Mouse (Mus musculus) lung, adult 18-20 months (tissue): Measurements from ENCODE around the gene Med15.

ENCODE experiments used
- DNase-seq, 2 experiments: peaks; one replicate each; pipeline ENCODE4 v3.0.0; 2022; ENCODE audit warnings: mixed read lengths in 2 of 2

Med15 gene

GRCm38 (mm10) chr16:17732021-17732420 is 670 bp downstream of the Med15 start:
- DNase-seq, result no peak

- DNase-seq, result no peak
Observed at GRCm38 (mm10) chr16:17729974-17730373, 2.7 kb downstream of the Med15 start.

- peak; percentile 65 to 72 for DNase-seq
Observed at GRCm38 (mm10) chr16:17727179-17727861, 5.4 kb downstream of the Med15 start.

- DNase-seq, result no peak
Observed at GRCm38 (mm10) chr16:17724448-17724847, 8.2 kb downstream of the Med15 start.

GRCm38 (mm10) chr16:17723325-17723626 is 9.4 kb downstream of the Med15 start:
- no peak for DNase-seq

- peak; percentile 89 to 92 for DNase-seq
Observed at GRCm38 (mm10) chr16:17722461-17723324, 10.0 kb downstream of the Med15 start.

- no peak for DNase-seq
Observed at GRCm38 (mm10) chr16:17721822-17722460, 10.8 kb downstream of the Med15 start.

- DNase-seq, result no peak
Observed at GRCm38 (mm10) chr16:17721114-17721808, 11.4 kb downstream of the Med15 start.

- no peak for DNase-seq
Observed at GRCm38 (mm10) chr16:17717791-17718190, 14.9 kb downstream of the Med15 start.

- no peak for DNase-seq
Observed at GRCm38 (mm10) chr16:17707541-17707940, 25.1 kb downstream of the Med15 start.

GRCm38 (mm10) chr16:17701043-17701405 is 31.7 kb downstream of the Med15 start:
- no peak for DNase-seq

- DNase-seq, result no peak
Observed at GRCm38 (mm10) chr16:17700386-17701042, 32.2 kb downstream of the Med15 start.

- DNase-seq, result no peak
Observed at GRCm38 (mm10) chr16:17694860-17695259, 37.8 kb downstream of the Med15 start.

GRCm38 (mm10) chr16:17669886-17670285 is 62.8 kb downstream of the Med15 start:
- no peak for DNase-seq

GRCm38 (mm10) chr16:17665568-17665967 is 67.1 kb downstream of the Med15 start:
- DNase-seq, result no peak

- no peak for DNase-seq
Observed at GRCm38 (mm10) chr16:17656212-17656871, 76.3 kb downstream of the Med15 start.

GRCm38 (mm10) chr16:17654188-17654795 is 78.4 kb downstream of the Med15 start:
- no peak for DNase-seq

GRCm38 (mm10) chr16:17653601-17654000 is 79.1 kb downstream of the Med15 start:
- DNase-seq, result no peak

- DNase-seq, result no peak
Observed at GRCm38 (mm10) chr16:17652607-17653006, 80.1 kb downstream of the Med15 start.

GRCm38 (mm10) chr16:17650711-17651110 is 82.0 kb downstream of the Med15 start:
- DNase-seq, result no peak

GRCm38 (mm10) chr16:17649925-17650605 is 82.6 kb downstream of the Med15 start:
- DNase-seq, result no peak
